Mouse (Mus musculus) cerebellum, adult 9-10 months (tissue): Measurements from ENCODE around the gene Cadm1.

Experiments
- DNase-seq: peaks from one replicate; pipeline ENCODE4 v3.0.0; 2022

Cadm1 gene

DNA sequence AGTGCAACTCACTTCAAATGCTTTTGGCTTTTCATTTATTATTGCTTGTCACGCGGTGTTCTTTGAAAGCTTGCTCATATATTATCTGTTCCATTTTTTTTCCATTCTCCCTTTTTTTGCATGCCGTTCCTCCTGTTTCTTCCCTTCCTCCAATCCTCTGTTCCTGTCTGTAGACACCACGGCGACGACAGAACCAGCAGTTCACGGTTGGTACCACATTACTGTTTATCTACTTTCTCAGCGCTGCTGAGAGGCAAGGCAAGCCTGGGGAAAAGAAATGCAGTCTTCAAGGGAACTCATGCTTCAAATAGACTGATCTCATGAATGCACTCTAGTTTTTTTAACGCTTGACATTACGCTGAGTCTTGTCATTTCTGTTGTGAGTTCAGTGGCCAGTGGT, 299.2 kb downstream of the Cadm1 start:
- DNase-seq: no peak

GRCm38 (mm10) chr9:47829846-47830245, 299.9 kb downstream of the Cadm1 start:
- no peak for DNase-seq

DNA sequence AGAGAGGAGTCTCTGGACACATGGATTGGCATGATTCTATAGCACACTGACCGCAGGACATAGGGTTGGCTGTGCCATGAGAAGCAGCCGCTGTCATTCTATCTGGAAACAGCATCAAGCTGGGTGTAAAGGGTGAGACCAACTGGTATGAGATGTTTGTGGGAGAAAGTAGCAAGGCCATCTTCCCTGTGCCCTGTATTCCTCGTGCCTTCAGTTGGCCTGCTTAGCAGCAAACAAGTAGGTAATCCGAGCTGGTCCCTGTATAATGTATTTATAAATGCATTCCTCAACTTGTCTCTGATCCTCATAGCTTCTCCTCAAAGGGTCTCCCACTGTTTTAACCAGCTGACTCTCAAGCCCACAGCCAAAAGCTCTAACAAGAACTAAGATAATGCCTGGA, 301.4 kb downstream of the Cadm1 start:
- no peak for DNase-seq

DNA sequence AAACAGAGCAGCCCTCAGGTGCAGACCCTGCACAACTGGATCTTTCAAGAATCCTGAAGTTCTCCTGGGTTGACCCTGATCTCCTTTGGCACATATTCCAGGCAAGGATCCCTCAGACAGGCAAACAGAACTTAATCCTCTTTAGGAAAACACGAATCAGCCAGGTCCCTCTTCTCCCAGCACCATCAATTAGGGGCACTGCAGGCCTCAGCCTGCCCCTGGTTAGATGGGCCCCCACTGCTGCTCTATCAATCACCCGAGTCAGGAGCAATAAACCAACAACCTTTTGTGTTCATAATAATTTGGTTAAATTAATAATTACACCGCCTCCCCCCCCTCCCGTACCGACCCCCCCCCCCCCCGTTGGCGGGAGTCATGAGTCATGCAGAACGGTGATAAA, 308.2 kb downstream of the Cadm1 start:
- DNase-seq: no peak

DNA sequence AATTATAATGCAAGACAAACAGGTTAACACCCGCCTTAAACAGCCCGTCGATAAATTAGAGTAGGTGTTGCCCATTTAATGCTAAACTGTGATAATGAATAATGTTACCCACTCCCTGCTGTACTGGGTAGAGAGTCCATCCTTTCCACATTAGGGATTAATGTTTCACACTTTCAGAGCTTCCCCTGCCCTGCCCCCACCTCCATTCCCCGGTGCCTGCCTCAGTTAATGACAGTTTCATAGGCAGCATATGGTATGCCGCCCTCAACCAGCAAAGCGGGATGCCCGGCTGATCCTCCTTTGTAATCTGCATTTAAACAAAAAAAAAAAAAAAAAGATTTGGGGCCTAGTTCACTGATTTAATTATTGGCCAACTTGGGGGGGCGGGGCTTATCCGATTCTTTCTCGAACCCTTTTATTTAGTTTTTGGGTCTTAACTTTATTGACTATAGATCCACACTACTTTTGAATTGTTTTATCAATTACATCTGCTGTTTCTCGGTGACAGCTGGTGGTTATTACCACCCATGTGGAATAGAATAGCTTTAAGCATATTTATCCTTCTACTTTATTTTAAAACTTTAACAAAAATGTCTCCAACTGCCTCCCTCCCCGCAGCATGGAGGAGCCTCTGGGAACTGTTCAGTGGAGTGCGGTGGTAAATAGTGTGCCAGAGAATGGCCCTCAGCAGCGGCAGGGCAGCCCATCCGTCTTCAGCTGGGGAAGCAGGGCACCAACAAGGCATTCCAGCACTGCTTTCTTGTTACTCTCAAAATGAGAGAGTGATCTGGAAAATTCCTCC, 309.1 kb downstream of the Cadm1 start:
- no peak for DNase-seq

DNA sequence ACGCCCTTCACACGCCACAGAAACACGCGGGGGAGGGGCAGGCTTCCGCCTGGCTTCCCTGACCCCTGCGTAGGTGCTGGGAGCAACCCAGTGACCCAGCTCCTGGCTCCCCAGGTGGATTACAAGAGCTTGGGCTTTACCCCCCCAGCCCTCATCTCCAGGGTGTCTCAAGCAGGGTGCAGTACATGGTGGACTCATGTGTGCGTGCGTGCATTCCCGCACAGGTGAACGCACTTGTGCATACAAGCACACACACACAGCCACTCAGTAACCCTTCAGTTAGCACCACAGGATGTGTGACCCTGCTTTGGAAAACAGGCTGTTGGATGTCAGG, 309.7 kb downstream of the Cadm1 start:
- no peak for DNase-seq

DNA sequence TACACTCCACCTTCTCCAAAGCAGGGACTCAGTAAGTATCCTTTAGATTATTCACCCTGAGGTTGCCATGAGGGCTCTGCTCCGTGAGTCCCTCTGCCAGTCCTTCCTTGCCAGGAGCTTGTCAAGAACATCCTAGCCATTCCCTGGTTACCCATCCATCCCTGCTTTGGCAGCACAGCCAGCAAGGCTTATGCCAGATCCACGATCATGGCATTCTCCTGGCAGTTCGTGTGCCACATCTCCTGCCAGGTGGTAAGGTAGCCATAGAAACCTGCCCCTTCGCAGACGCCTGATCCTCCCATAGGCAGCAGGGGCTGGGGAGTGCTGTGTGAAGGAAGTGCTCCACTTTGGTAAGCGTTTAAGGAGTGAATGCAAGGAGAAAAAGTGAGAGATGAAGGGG, 313.4 kb downstream of the Cadm1 start:
- no peak for DNase-seq

DNA sequence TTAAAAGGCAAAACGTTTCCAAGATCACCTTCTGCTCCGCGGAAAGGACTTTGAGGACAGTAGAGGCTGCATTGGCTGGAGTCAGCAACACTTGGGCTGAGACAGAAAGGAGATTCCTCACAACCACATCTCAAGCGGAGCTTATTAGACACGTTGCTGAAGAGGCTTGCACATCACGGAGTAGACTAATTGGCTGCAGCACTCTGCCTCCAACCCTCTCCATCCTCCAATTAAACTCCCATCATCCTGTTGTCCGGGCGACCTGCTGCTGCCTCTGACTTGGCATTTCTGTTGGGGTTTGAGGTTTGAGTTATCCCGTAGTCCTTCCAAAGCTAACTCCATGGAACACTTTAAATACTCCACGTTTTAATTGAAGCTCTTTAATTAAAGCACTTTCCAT, 316.3 kb downstream of the Cadm1 start:
- no peak for DNase-seq

DNA sequence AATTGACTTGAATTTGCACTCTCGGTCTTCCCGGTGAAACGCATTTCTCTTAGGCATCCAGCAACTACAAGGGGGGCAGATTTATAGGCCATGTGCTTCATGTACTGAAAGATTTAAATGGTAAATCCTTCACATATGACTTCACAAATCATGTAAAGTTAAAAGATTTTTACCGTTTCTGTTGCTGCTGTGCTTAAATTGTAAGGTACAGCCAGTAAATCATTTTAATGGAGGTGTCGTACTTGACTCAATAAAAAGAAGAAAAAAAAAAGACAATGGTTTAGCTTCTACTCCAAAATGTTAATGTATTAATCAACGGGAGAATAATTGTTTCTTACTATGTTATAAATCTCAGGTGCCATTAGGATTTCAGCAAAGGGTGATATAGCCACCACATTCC, 317.0 kb downstream of the Cadm1 start:
- DNase-seq: no peak

DNA sequence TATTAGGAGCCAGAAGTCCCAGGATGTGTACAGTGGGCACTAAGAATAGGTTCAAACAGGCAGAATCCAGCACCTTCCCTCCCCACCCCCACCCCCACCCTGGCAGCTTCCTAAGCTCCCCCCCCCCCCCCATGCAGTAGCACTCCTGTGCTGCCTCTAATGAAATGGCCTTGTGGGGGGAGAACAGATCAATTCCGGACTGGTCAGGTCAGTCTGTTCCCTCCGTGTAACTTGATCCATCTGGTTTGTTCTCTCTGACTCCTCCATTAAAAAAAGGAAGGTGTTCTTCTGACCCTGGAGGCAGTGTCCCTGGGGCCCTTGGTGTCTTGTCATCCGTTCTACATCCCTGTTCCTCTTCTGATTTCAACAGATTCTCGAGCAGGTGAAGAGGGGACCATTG, 317.8 kb downstream of the Cadm1 start:
- no peak for DNase-seq

DNA sequence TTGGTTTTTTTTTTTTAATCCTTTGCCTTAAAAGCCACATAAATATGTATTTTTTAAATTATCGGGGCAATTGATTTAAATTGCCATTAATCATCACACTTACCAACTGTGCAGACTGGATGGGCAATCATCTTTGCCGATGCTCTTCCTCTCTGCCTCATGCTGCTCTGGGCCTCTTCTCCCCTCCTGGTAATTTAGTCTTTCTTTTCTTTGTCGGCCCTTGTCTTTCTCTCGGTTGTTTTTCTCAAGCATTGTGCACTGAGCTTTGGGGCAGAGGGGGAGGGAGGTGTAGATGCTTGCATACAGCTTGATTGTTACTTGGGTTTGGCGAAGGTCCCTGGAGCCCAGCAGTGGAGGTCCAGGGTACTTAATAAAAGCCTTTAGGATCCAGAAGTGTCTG, 318.8 kb downstream of the Cadm1 start:
- DNase-seq: no peak

GRCm38 (mm10) chr9:47856311-47856710, 326.3 kb downstream of the Cadm1 start:
- peak; percentile 27 for DNase-seq

DNA sequence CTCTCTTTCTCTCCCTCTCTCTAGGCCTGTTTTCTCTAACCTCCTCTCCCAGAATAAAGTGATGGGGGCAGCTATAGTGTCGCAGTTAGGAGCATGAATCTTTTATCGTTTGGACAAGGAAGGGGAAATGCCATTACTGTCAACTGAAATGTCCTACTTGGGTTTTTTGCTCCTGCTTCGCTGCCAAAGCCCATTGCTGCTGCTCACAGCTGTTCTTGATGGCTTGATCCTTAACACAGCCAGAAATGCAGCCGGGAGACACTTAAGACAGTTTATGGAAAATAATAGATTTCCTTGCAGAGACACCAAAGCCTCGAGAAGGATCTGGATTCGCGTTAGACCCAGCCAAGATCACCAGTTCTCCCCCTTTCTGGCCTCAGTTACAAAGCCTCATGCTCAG, 327.3 kb downstream of the Cadm1 start:
- no peak for DNase-seq

DNA sequence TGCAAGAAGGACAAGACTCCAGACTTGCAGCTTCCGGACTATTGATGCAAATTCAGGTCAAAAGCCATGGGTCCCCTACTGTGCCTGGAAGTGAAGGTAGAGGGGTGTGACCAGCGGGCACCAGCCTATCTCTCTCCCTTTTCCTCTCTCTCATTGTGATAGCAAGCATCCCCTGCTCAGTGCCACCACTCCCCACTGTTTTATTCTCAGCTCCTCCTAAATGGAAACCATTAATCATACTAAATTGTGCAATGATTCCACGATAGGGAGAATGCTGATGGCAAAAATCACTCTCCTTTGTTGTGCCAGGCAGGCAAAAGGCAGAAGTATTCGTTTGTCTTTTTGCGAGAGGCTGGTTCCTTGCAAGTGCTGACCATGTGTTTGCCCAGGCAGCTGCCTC, 328.2 kb downstream of the Cadm1 start:
- DNase-seq: no peak

DNA sequence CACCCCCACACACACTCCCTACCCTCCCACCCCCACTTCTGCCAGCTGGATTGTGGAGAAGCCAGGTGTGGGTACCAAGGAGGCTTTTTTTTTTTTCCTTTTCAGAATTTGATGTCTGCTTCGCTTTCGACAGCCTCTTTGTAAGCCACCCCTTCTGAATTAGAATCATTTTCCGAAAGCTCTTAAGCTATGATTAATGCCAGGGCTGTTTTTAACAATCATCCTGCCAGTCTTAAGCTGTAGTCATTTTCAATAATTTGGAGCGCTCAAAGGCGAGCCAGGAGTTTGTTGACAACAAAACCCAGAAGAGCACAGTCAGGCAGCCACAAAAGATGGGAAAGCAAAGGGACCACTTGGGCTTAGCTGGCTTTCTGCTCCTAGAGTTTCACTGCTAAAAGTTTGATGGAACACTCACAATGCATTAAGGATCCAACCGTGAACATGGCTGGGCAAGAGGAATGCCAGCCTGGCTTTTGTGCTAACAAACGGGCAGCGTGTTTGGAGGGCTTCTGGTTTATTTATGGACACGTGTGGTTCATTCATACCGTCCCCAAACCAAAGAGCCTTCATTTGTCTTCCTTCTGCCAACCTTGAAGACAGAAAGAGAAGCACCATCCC, 328.9 kb downstream of the Cadm1 start:
- DNase-seq: no peak

DNA sequence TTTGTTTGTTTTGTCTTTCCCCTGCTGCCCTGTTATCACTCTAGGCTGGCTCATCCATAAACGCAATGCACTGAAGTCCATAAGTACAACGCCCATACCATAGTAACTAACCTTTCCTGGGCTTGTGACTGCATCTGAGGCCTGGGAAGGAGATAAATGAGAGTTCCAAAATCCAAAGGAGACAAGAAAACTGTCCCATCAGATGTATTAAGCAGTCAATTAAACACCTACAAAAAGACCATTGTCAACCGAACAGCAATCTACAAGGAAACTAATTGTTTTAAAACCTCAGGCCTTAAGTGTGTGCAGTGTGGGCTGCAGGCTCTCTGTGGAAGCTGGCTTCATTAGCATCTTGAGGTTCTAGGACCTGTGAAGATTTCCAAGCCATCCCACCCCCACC, 331.0 kb downstream of the Cadm1 start:
- DNase-seq: no peak

GRCm38 (mm10) chr9:47861783-47862182, 331.8 kb downstream of the Cadm1 start:
- no peak for DNase-seq

- no peak for DNase-seq
These were observed 336.0 kb downstream of the Cadm1 start for GRCm38 (mm10) chr9:47866001-47866400.

DNA sequence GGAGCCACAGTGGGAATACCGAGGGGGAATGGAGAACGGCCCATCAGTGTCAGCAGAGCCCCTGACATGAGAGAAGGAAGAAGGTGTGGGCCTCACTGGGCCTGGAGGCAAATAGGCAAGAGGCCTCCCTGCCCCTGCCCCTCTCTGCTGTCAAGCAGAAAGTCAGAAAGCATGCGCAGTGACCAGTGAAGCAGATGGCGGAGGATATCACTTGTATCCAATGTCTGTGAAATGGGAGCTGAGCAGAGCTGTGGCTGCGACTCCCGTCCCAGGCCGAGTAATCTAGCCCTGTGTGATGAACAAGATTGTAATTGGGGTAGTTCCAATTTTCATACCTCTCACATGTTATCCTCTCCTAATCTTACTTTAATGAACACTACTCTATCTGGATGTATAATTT, 337.5 kb downstream of the Cadm1 start:
- DNase-seq: no peak

DNA sequence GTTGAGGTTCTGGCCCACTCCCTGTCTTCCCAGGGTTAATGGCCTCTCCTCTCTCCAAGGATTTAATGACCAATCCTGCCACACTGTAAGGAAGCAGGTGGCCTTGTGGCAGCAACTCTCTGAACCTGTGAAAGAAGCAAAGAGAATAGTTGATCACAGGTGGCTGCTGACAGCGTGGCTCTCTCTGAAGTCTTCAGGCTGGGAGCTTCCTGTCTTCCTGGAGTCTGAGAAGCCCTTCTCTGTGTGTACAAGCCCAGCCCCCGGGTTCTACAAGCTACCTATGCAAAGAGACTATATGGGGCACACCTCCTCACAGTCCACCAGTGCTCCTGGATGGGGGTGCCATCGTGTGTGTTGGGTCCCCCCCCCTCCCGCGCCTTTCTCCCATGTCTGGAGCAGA, 339.7 kb downstream of the Cadm1 start:
- DNase-seq: no peak

- DNase-seq: peak; percentile 65
These were observed 346.7 kb downstream of the Cadm1 start for GRCm38 (mm10) chr9:47876557-47877206.

- no peak for DNase-seq
These were observed 350.2 kb downstream of the Cadm1 start for GRCm38 (mm10) chr9:47880171-47880570.

- DNase-seq: no peak
These were observed 352.4 kb downstream of the Cadm1 start for GRCm38 (mm10) chr9:47882372-47882771.

- DNase-seq: no peak
These were observed 361.7 kb downstream of the Cadm1 start for GRCm38 (mm10) chr9:47891721-47892120.

- DNase-seq: no peak
These were observed 363.0 kb downstream of the Cadm1 start for GRCm38 (mm10) chr9:47892995-47893394.
